Mouse (Mus musculus) brain, embryonic 14.5 days (tissue): Measurements from ENCODE around the gene Trim14. TPM values are rescaled to one million over a fixed set of nuclear protein-coding genes. Genes with fewer than 3 reads are reported as not detected.

Experiments
- DNase-seq: peaks from one replicate; pipeline ENCODE4 v3.0.0-alpha.2; 2011; ENCODE audit warnings: low read depth
- CTCF ChIP-seq: fragments of 200-500 bp; IDR thresholded peaks from 2 replicates; pipeline ENCODE4 v1.5.1; 2012; ENCODE audit warnings: inconsistent platforms, mild to moderate bottlenecking, moderate library complexity, borderline replicate concordance; ENCODE audit not compliant: insufficient read depth, insufficient read length; ENCODE audit errors: extremely low read depth
- POLR2A ChIP-seq: fragments of 200-500 bp; IDR thresholded peaks from 2 replicates; pipeline ENCODE4 v1.6.1; 2012; ENCODE audit warnings: mild to moderate bottlenecking, inconsistent platforms, borderline replicate concordance; ENCODE audit not compliant: poor library complexity, insufficient read depth, insufficient read length, severe bottlenecking; ENCODE audit errors: extremely low read depth
- polyA plus RNA-seq: library from polyadenylated mRNA; depleted of rRNA; stranded (reverse); fragments of >200 nt; gene quantifications from 2 replicates; pipeline ENCODE4 v1.2.3, GENCODE M21; 2012

The Trim14 gene
- polyA plus RNA-seq, 1 experiment = 0.82 TPM

DNA sequence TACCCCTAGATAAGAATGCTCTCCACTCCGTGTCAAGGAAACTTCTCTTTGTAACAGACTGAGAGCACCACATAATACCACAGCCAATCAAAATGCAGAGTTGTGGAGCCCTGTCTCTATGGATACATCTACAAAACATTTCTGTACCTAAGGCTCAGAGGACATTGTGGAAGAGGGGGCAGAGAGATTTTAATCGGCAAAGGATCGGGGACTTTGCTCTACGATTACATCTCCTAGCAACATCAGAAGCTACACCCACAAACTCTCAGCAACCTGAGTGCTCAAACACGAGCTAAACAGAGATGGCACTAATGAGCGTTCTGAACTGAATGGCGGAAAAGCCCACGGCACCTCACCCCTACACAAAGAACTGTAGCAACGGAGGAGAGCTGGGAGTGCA is 35.8 kb upstream of the Trim14 start:
- TF ChIP-seq POLR2A (no peak), CTCF (no peak)
- DNase-seq = no peak

DNA sequence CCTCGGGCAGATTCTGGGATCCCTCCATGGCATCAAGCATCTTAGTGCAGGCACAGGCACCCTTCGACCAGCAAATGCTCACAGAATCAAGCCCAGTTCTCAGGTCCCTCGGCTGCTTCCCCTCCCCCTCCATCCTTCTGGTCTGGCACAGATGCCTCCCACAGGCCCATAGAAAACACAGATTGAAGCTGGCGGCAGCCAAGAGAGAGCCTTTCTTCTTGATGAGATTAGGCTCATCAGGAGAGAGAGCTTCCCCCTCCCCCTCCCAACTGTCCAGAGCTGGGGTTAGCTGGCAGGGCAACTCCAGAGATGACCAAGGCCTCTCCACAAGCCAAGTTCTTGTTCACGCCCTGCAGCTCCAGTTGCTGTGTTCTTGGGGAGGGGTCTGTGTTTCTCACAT is 33.7 kb upstream of the Trim14 start:
- peak; percentile 83 for DNase-seq
- TF ChIP-seq CTCF (no peak), POLR2A (no peak)

DNA sequence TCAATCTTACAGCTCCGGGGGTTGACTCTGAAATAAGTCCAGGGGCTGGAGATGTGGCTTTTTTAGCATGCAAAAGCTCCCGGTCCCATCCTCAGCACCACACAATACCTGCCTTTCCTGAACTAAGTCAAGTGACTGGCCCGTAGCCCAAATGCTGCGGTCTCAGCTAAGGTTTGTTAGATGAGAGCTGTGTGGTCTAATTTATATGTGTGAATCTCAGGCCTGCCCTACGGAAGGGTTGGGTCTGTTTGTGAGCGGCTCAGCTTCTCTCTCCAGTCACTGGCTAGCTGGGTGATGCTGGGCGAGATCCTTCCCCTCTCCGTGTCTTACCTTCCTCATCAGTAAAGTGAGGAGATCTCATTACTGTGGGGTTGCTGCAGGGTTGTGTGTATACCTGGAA is 32.2 kb upstream of the Trim14 start:
- TF ChIP-seq CTCF (no peak), POLR2A (no peak)
- DNase-seq = no peak

DNA sequence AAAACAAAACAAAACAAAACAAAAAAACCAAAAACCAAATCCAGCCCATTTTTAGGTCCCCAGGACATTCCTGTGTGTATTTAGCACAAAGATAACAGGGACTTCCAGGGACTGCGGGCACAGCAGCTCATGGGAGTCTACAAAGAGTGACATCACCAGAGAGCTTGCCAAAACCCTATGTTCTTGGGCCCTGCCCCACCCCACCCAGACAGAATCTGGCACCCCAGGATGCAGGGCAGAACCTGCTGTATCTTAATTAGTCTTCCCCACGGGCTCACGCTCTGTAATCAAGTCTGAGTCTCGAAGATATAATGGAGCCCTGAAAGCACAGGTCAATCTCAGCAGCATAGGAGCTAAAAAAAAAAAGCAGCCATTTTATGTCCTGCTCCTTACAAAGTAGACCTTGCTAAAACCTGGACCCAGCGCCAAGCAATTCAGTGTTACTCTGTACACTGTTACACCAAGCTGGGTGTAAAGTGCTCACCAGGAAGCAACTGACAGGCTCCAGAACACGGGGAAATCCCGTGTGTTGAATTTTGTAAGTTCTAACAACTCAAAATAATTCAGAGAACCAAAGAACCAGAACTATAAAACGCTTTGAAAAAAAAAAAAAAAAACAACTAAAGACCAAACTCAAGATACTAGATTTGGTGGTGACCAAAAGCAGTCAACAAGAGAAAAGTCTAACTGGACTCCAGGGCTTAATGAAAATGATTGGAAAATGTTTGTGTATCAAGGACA is 31.2 kb upstream of the Trim14 start:
- TF ChIP-seq CTCF (no peak), POLR2A (no peak)
- DNase-seq = peak; percentile 55

DNA sequence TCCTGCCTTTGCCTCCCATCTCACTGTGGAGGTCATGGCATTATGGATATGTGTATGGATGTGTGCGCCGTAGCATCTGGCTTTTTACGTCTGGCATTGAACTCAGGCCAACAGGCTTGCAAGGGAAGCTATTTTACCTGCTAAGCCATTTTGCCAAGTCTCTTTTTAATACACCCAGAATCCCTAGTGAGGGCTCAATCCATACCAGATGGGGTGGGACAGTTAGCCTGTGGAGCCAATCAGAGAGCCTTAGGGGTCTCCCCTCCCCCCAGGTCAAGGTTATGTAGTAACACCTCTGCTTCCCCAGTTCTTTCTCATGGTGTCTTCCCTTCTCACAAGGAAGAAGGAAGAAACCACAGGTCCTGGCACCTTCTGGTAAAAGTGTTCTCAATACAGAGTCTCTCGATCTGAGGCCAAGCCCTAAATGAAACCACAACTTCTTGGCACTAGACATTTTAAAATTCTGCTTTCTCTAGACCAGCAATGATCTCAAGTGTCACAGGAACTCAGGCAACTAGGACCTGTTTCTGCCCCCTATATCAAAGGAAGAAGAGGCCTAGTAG is 29.5 kb upstream of the Trim14 start:
- TF ChIP-seq CTCF = no peak
- TF ChIP-seq POLR2A = no peak
- DNase-seq = no peak

DNA sequence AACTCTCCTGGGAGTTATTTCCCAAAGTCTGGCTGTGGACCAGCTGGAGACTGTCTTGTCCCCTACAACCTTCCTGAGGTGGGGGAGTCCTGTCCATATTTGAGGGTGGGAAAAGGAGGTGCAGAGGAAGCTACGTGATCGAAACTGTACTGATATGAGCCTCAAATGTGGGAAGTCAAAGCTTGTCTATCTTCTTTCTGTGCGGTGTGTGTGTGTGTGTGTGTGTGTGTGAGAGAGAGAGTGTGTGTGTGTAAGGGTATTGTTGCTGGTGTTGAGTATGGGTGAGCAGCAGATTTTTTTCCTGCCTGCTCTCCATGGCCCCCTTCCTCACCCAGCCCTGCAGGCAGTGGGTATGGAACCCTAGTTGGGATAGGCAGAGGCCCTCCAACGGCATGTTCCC is 28.3 kb upstream of the Trim14 start:
- no peak for DNase-seq
- TF ChIP-seq POLR2A (no peak), CTCF (no peak)

DNA sequence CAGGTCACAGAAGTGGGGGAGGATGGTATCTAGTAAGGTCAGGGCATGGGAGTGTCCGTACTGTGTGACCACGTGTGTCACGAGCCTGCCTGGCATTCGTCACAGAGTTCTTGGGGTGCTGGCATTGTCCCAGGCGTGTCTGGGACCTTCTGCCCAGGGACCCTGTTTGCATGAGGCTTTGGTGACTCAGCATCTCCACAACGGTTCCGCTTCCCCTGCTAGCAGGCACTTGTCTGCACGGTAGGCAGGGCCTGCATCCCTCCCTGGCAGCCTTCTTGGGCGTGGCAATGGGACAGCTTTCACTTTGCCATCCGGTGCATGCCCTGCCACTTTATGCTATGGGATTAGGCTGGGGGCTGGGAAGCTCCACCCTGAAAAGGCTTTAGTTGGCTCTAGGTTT is 27.9 kb upstream of the Trim14 start:
- TF ChIP-seq CTCF = no peak
- no peak for TF ChIP-seq POLR2A
- DNase-seq = no peak

DNA sequence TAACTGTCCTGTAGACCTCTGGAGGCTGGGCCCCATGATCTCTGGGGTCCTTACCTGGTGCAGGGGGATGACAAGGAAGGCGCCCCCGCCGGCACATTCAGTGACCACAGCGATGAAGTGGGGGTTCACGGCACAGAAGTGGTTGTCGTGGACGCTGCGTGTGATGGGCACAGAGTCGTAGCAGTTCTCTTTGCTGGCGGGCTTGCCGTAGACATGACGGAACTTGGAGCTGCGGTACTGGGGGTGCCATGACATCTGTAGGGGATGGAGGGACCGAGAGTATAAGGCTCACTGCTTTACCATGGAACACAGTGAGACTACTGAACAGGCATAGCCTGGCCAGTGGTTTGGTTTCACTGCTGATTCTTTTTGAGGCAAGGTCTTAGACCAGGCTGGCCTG is 26.9 kb upstream of the Trim14 start:
- DNase-seq = no peak
- TF ChIP-seq CTCF = no peak
- no peak for TF ChIP-seq POLR2A

DNA sequence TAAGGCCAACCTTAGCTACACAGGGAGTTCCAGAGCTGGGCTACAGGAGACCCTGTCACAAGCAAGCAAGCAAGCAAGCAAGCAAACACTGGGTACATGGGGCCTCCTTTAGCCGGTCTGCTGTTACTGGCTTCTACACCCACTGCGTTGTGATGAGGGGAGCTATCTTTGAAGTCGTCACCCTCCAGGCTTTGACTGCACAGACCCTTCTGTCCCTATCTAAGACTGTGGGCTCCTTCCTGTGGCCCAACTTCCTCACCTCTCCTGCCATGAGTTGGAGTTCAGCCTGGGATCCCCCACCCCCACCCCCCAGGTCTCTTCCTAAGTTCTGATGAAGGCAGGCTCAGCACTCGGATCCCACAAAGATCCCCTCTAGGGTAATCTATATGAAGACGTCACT is 26.1 kb upstream of the Trim14 start:
- no peak for TF ChIP-seq POLR2A
- no peak for TF ChIP-seq CTCF

DNA sequence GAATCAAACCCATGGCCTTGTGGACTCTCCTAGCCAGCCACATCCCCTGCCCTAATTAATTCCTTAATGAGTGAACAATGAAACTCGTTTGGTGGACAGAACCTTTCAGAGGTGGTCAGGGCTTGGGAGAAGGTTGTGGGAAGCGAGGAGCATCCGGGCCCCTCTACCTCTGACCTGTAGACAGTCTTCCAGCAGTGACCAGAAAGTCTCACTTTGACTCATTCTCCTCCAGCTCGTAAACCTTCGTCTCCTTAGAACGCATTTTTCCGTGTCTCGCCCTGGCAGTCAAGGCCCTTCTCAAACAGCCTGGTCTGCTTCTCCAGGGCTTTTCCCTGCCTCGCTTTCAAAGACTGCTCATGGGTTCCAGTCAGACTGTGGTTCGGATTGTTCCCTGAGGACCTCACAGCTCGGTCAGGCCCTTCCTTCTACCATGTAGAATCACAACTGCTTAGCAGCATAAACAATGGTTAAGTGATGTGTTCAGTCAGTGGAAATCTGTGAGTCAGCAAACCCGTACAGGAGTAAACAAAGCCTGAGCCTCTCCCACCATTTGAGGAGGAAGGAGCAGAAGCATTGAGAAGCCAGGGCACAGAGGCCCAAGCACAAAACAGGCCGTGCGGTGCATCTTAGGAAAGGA is 24.2 kb upstream of the Trim14 start:
- no peak for TF ChIP-seq POLR2A
- TF ChIP-seq CTCF = no peak
- DNase-seq = no peak

More for the DNA sequence above, 26.1 kb upstream of the Trim14 start:
- DNase-seq = no peak

DNA sequence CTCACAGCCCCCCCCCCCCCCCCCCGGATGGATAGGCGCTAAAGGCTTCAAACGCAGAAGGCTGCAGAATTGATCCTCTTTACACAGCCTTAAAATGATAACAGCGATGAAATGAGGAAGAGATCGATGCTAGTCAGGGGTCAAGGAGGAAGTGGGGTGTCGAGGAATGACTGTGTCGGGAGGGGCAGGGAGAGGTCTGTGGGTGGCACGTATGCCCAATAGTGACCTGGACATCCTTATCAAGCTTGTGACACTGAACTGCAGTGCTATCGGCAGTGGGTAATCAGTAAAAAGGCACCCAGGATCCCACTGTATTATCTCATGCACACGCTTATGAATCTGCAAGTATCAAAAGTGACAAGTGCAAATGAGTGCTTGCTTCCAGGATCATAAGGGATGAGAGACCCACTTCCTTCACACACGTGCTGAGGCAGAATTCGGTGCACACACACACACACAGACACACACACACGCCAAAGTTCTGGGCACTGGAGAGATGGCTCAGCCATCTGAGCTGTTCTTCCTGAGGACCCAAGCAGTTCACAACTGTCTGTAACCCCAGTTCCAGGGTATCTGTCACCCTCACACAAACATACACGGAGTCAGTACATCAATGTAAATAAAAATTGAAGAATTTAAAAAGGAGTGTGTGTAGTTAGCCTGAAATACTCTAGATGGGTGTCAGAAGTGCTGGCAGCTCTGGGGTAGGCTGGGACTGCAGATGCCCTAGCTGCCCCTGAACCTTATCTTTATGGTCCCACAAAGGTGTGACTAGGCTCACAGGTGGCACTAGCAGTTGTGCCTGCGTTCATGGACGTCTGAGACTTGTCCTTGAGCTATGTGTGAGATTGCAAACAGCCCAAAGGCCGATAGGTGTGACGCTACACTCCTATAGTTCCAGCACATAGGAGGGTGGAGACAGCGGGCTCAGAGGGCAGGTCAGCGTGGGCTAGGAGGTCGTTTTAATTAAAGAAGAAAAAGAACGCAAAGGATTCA is 23.0 kb upstream of the Trim14 start:
- no peak for DNase-seq
- TF ChIP-seq POLR2A (no peak), CTCF (no peak)
